Mouse (Mus musculus) heart, embryonic 15.5 days (tissue): ENCODE data around the gene Mef2b. TPM values are rescaled to one million over a fixed set of nuclear protein-coding genes. Genes with fewer than 3 reads are reported as not detected.
A peak's percentile ranks its signal among the peaks of the same experiment; 100 is the strongest.

Source experiments
- ATAC-seq: fragments of 200-750 bp; cut with Nextera tagmentation; replicated peaks from 2 replicates; pipeline ENCODE4 v1.8.0; 2017; ENCODE audit warnings: low read depth, moderate TSS enrichment; ENCODE audit not compliant: insufficient number of reproducible peaks, insufficient read depth, low FRiP score
- H3K27ac ChIP-seq: fragments of 300-500 bp; sonication (generic); 2 replicates; pipeline ENCODE4 v1.5.1; 2015; ENCODE audit warnings: mild to moderate bottlenecking, inconsistent platforms
- H3K27me3 ChIP-seq: fragments of 300-500 bp; sonication (generic); 2 replicates; pipeline ENCODE4 v1.6.1; 2015; ENCODE audit warnings: inconsistent platforms
- H3K36me3 ChIP-seq: fragments of 300-500 bp; sonication (generic); 2 replicates; pipeline ENCODE4 v1.6.1; 2015; ENCODE audit warnings: mild to moderate bottlenecking, inconsistent platforms
- H3K4me1 ChIP-seq: fragments of 300-500 bp; sonication (generic); replicated peaks from 2 replicates; pipeline ENCODE4 v1.6.1; 2015; ENCODE audit warnings: inconsistent platforms
- H3K4me2 ChIP-seq: fragments of 300-500 bp; sonication (generic); 2 replicates; pipeline ENCODE4 v1.6.1; 2015; ENCODE audit warnings: inconsistent platforms, mild to moderate bottlenecking, moderate library complexity
- H3K4me3 ChIP-seq: fragments of 300-500 bp; sonication (generic); 2 replicates; pipeline ENCODE4 v1.5.1; 2015; ENCODE audit warnings: mild to moderate bottlenecking, inconsistent platforms
- H3K9ac ChIP-seq: fragments of 300-500 bp; sonication (generic); 2 replicates; pipeline ENCODE4 v1.6.1; 2015; ENCODE audit warnings: mild to moderate bottlenecking, inconsistent platforms
- H3K9me3 ChIP-seq: fragments of 300-500 bp; sonication (generic); replicated peaks from 2 replicates; pipeline ENCODE4 v1.6.1; 2016; ENCODE audit warnings: inconsistent platforms
- WGBS: fragments of 180-500 bp; shearing (Covaris S2); methylation state at CpG from one replicate; pipeline ENCODE4 v1.1.7; 2015; ENCODE audit warnings: mixed read lengths; 5-methylcytosine and 5-hydroxymethylcytosine counted together
- polyA plus RNA-seq: library from polyadenylated mRNA; unstranded; fragments of >200 nt; fragmentation: Nextera tagmentation; extraction: Ambion mirVana; gene quantifications from 2 replicates; pipeline ENCODE4 v1.2.1, GENCODE M21; 2015

Gene Mef2b
- polyA plus RNA-seq, 1 experiment from 2014 or later: 0.28 TPM

GRCm38 (mm10) chr8:70117611-70118010 is 21.9 kb upstream of the Mef2b start:
- Histone ChIP-seq H3K36me3 (no peaks in the 10 kb centered on the region), H3K9me3 (no peaks in the 10 kb centered on the region), H3K27me3 (peaks cover 97% of the 10 kb centered on the region), H3K4me3 (no peak overlapping the region), H3K4me2 (no peak overlapping the region), H3K4me1 (peaks cover 5% of the 10 kb centered on the region; the same call in 1 of the 2 replicates), H3K9ac (no peak overlapping the region), H3K27ac (no peak overlapping the region)
- 6% methylated on average over 9 of the region's 9 CpGs for WGBS
- ATAC-seq: no peak

- H3K27ac ChIP-seq: no peak overlapping the region
- no peak for ATAC-seq
- no peaks in the 10 kb centered on the region for H3K36me3 ChIP-seq
- peaks cover 5% of the 10 kb centered on the region; the same call in 1 of the 2 replicates for H3K4me1 ChIP-seq
- H3K9me3 ChIP-seq: no peaks in the 10 kb centered on the region
- no peak overlapping the region for H3K9ac ChIP-seq
- H3K4me3 ChIP-seq: no peak overlapping the region
- no peak overlapping the region for H3K4me2 ChIP-seq
- 18% methylated on average over 17 of the region's 17 CpGs for WGBS
- H3K27me3 ChIP-seq: peaks cover 87% of the 10 kb centered on the region
These were observed 20.5 kb upstream of the Mef2b start for GRCm38 (mm10) chr8:70118726-70119700.

GRCm38 (mm10) chr8:70120667-70121066 is 18.8 kb upstream of the Mef2b start, which contains the start of gene Ncan:
Ncan (minus strand) TSS chr8:70120873.
- no peak within 1 kb of the TSS for H3K9ac ChIP-seq
- no peak for ATAC-seq

GRCm38 (mm10) chr8:70122863-70123262 is 16.6 kb upstream of the Mef2b start:
- H3K27me3 ChIP-seq: peaks cover 53% of the 10 kb centered on the region
- H3K9ac ChIP-seq: no peak overlapping the region
- H3K4me1 ChIP-seq: peaks cover 5% of the 10 kb centered on the region; the same call in 1 of the 2 replicates
- H3K4me3 ChIP-seq: no peak overlapping the region
- no peaks in the 10 kb centered on the region for H3K36me3 ChIP-seq
- H3K27ac ChIP-seq: no peak overlapping the region
- no peak overlapping the region for H3K4me2 ChIP-seq
- no peaks in the 10 kb centered on the region for H3K9me3 ChIP-seq
- ATAC-seq: no peak
- 53% methylated on average over 2 of the region's 2 CpGs for WGBS

More at GRCm38 (mm10) chr8:70120667-70121066, 18.8 kb upstream of the Mef2b start, which contains the start of gene Ncan:
- H3K4me3 ChIP-seq: no peak within 1 kb of the TSS
- H3K4me1 ChIP-seq: peaks cover 5% of the 10 kb centered on the region; the same call in 1 of the 2 replicates
- H3K36me3 ChIP-seq: no peaks in the 10 kb centered on the region
- no peaks in the 10 kb centered on the region for H3K9me3 ChIP-seq
- H3K27ac ChIP-seq: no peak within 1 kb of the TSS
- H3K27me3 ChIP-seq: peaks cover 75% of the 10 kb centered on the region
- WGBS: 3% methylated on average over 19 of the region's 19 CpGs
- H3K4me2 ChIP-seq: 0 out of 2 replicates have a peak within 1 kb of the TSS, but pooled peaks have one; percentile 20

- no peak overlapping the region for H3K4me2 ChIP-seq
- no peak overlapping the region for H3K27ac ChIP-seq
- no peaks in the 10 kb centered on the region for H3K36me3 ChIP-seq
- no peak for ATAC-seq
- H3K27me3 ChIP-seq: peaks cover 32% of the 10 kb centered on the region
- peaks cover 24% of the 10 kb centered on the region for H3K4me1 ChIP-seq
- H3K9ac ChIP-seq: no peak overlapping the region
- H3K9me3 ChIP-seq: no peaks in the 10 kb centered on the region
- H3K4me3 ChIP-seq: no peak overlapping the region
- 61% methylated on average over 8 of the region's 8 CpGs for WGBS
These were observed 14.5 kb upstream of the Mef2b start for GRCm38 (mm10) chr8:70124992-70125391.

GRCm38 (mm10) chr8:70128435-70128834 is 11.1 kb upstream of the Mef2b start:
- H3K4me2 ChIP-seq: peak overlapping the region; percentile 7; the same call in 1 of the 2 replicates
- peaks cover 7% of the 10 kb centered on the region; the same call in 1 of the 2 replicates for H3K36me3 ChIP-seq
- peak overlapping the region; percentile 83 for H3K27ac ChIP-seq
- H3K4me1 ChIP-seq: peaks cover 39% of the 10 kb centered on the region
- 45% methylated on average over 3 of the region's 3 CpGs for WGBS
- H3K4me3 ChIP-seq: no peak overlapping the region
- H3K27me3 ChIP-seq: peaks cover 6% of the 10 kb centered on the region; the same call in 1 of the 2 replicates
- no peaks in the 10 kb centered on the region for H3K9me3 ChIP-seq
- peak; percentile 64 for ATAC-seq
- H3K9ac ChIP-seq: no peak overlapping the region

- no peak for ATAC-seq
- Histone ChIP-seq H3K9me3 (no peaks in the 10 kb centered on the region), H3K27ac (peak overlapping the region; percentile 83), H3K4me3 (no peak overlapping the region), H3K4me1 (peaks cover 45% of the 10 kb centered on the region), H3K4me2 (no peak overlapping the region), H3K36me3 (peaks cover 16% of the 10 kb centered on the region; the same call in 1 of the 2 replicates), H3K27me3 (no peaks in the 10 kb centered on the region), H3K9ac (no peak overlapping the region)
- 57% methylated on average over 9 of the region's 9 CpGs for WGBS
These were observed 10.1 kb upstream of the Mef2b start for GRCm38 (mm10) chr8:70129309-70129952.

GRCm38 (mm10) chr8:70130066-70130465 is 9.4 kb upstream of the Mef2b start:
- H3K4me1 ChIP-seq: peaks cover 51% of the 10 kb centered on the region
- WGBS: 82% methylated on average over 3 of the region's 3 CpGs
- H3K4me2 ChIP-seq: no peak overlapping the region
- no peaks in the 10 kb centered on the region for H3K9me3 ChIP-seq
- H3K27ac ChIP-seq: peak overlapping the region; percentile 83
- ATAC-seq: no peak
- no peaks in the 10 kb centered on the region for H3K27me3 ChIP-seq
- H3K36me3 ChIP-seq: peaks cover 22% of the 10 kb centered on the region; the same call in 1 of the 2 replicates
- H3K9ac ChIP-seq: no peak overlapping the region
- H3K4me3 ChIP-seq: no peak overlapping the region

GRCm38 (mm10) chr8:70131166-70131883 is 8.2 kb upstream of the Mef2b start, which contains the start of gene Nr2c2ap:
Nr2c2ap (plus strand) TSS chr8:70131333.
- peaks cover 34% of the 10 kb centered on the region; the same call in 1 of the 2 replicates for H3K36me3 ChIP-seq
- H3K9ac ChIP-seq: peak within 1 kb of the TSS; percentile 69
- H3K4me3 ChIP-seq: peak within 1 kb of the TSS; percentile 75
- no peaks in the 10 kb centered on the region for H3K9me3 ChIP-seq
- 1% methylated on average over 37 of the region's 37 CpGs for WGBS
- peak within 1 kb of the TSS; percentile 83 for H3K27ac ChIP-seq
- peak; percentile 75 for ATAC-seq
- peak within 1 kb of the TSS; percentile 85 for H3K4me2 ChIP-seq
- peaks cover 57% of the 10 kb centered on the region for H3K4me1 ChIP-seq
- no peaks in the 10 kb centered on the region for H3K27me3 ChIP-seq

GRCm38 (mm10) chr8:70134086-70134485 is 5.4 kb upstream of the Mef2b start:
- ATAC-seq: no peak
- 88% methylated on average over 5 of the region's 5 CpGs for WGBS
- H3K4me1 ChIP-seq: peaks cover 55% of the 10 kb centered on the region
- no peaks in the 10 kb centered on the region for H3K27me3 ChIP-seq
- no peak overlapping the region for H3K4me3 ChIP-seq
- H3K9me3 ChIP-seq: no peaks in the 10 kb centered on the region
- peaks cover 39% of the 10 kb centered on the region; the same call in 1 of the 2 replicates for H3K36me3 ChIP-seq
- H3K4me2 ChIP-seq: no peak overlapping the region
- H3K27ac ChIP-seq: 0 out of 2 replicates have a peak overlapping the region, but pooled peaks have one; percentile 7
- H3K9ac ChIP-seq: no peak overlapping the region
